Mouse (Mus musculus) MEL (cell line): ENCODE data around the gene Rela. TPM values are rescaled to one million over a fixed set of nuclear protein-coding genes. Genes with fewer than 3 reads are reported as not detected.
A peak's percentile ranks its signal among the peaks of the same experiment; 100 is the strongest.

ENCODE experiments used
- DNase-seq: peaks from one replicate; pipeline ENCODE4 v3.0.0; 2011; ENCODE audit warnings: low read depth, low spot score
- H3K27ac ChIP-seq: 2 replicates; pipeline ENCODE4 v1.5.1; 2012; ENCODE audit warnings: low read depth, mild to moderate bottlenecking, control low read depth, low read length, moderate library complexity; ENCODE audit not compliant: control insufficient read depth
- H3K27me3 ChIP-seq, 2 experiments: fragments of 150-350 bp in 1 of 2; sonication (generic) in 1 of 2; 2 replicates each; pipeline ENCODE4 v1.6.1; 2012; ENCODE audit warnings: low read length in 2 of 2, mild to moderate bottlenecking in 2 of 2, improper control_type of control experiment in 1 of 2, moderate library complexity in 1 of 2; ENCODE audit not compliant: insufficient read depth in 2 of 2, control insufficient read depth in 1 of 2
- H3K36me3 ChIP-seq, 2 experiments: 2 replicates each; pipeline ENCODE4 v1.6.1; 2012 to 2014; ENCODE audit warnings: low read length in 2 of 2, improper control_type of control experiment in 1 of 2, inconsistent platforms in 1 of 2, mild to moderate bottlenecking in 1 of 2; ENCODE audit not compliant: insufficient read depth in 2 of 2, control insufficient read depth in 1 of 2
- H3K4me1 ChIP-seq, 2 experiments: fragments of 150-350 bp in 1 of 2; sonication (generic) in 1 of 2; 2 replicates each; pipeline ENCODE4 v1.6.1; 2012; ENCODE audit warnings: low read length in 2 of 2, improper control_type of control experiment in 1 of 2, mild to moderate bottlenecking in 1 of 2; ENCODE audit not compliant: insufficient read depth in 2 of 2, control insufficient read depth in 1 of 2
- H3K4me3 ChIP-seq, 2 experiments: fragments of 150-350 bp in 1 of 2; sonication (generic) in 1 of 2; 2 replicates each; pipeline ENCODE4 v1.5.1; 2012; ENCODE audit warnings: low read depth in 2 of 2, low read length in 2 of 2, mild to moderate bottlenecking in 2 of 2, moderate library complexity in 2 of 2, control low read depth in 1 of 2, improper control_type of control experiment in 1 of 2; ENCODE audit not compliant: control insufficient read depth in 1 of 2, insufficient read depth in 1 of 2
- H3K79me2 ChIP-seq: 2 replicates; pipeline ENCODE4 v1.6.1; 2012; ENCODE audit warnings: mild to moderate bottlenecking, low read length, moderate library complexity; ENCODE audit not compliant: control insufficient read depth, poor library complexity, insufficient read depth
- H3K9ac ChIP-seq: 2 replicates; pipeline ENCODE4 v1.6.1; 2012; ENCODE audit warnings: low read depth, mild to moderate bottlenecking, control low read depth, low read length, moderate library complexity; ENCODE audit not compliant: control insufficient read depth, poor library complexity, severe bottlenecking
- H3K9me3 ChIP-seq: fragments of 150-350 bp; sonication (generic); replicated peaks from 2 replicates; pipeline ENCODE4 v1.6.1; 2012; ENCODE audit warnings: mild to moderate bottlenecking, low read length, improper control_type of control experiment, moderate library complexity; ENCODE audit not compliant: insufficient read depth
- CHD1 ChIP-seq: IDR thresholded peaks from 2 replicates; pipeline ENCODE4 v1.6.1; 2012; ENCODE audit warnings: low read depth, mild to moderate bottlenecking, inconsistent platforms, low read length, improper control_type of control experiment
- CTCF ChIP-seq, 3 experiments: IDR thresholded peaks in 2 of 3; conservative IDR thresholded peaks in 1 of 3; 2 replicates each; pipeline ENCODE4 v1.5.1; 2011 to 2012; ENCODE audit warnings: low read length in 3 of 3, low read depth in 2 of 3, mild to moderate bottlenecking in 2 of 3, improper control_type of control experiment in 1 of 3, inconsistent platforms in 1 of 3, mixed read lengths in 1 of 3, moderate library complexity in 1 of 3; ENCODE audit not compliant: control insufficient read depth in 1 of 3, insufficient read depth in 1 of 3, poor library complexity in 1 of 3, severe bottlenecking in 1 of 3
- E2F4 ChIP-seq: IDR thresholded peaks from 2 replicates; pipeline ENCODE4 v1.6.1; 2011; ENCODE audit warnings: low read depth, low read length, improper control_type of control experiment, borderline replicate concordance
- ELF1 ChIP-seq: IDR thresholded peaks from 2 replicates; pipeline ENCODE4 v1.6.1; 2014; ENCODE audit warnings: low read depth, mild to moderate bottlenecking, inconsistent platforms, low read length, improper control_type of control experiment, moderate library complexity
- ETS1 ChIP-seq: IDR thresholded peaks from 2 replicates; pipeline ENCODE4 v1.6.1; 2012; ENCODE audit warnings: low read depth, mild to moderate bottlenecking, inconsistent platforms, low read length, improper control_type of control experiment, moderate library complexity
- GABPA ChIP-seq: IDR thresholded peaks from 2 replicates; pipeline ENCODE4 v1.6.1; 2012; ENCODE audit warnings: low read depth, mild to moderate bottlenecking, inconsistent platforms, low read length, improper control_type of control experiment, moderate library complexity
- HCFC1 ChIP-seq: IDR thresholded peaks from 2 replicates; pipeline ENCODE4 v1.6.1; 2012; ENCODE audit warnings: low read depth, mild to moderate bottlenecking, inconsistent platforms, low read length, improper control_type of control experiment, moderate library complexity
- JUND ChIP-seq: IDR thresholded peaks from 2 replicates; pipeline ENCODE4 v1.6.1; 2011; ENCODE audit warnings: low read depth, mild to moderate bottlenecking, improper control_type of control experiment, low read length
- KAT2A ChIP-seq: conservative IDR thresholded peaks from 2 replicates; pipeline ENCODE4 v1.6.1; 2012; ENCODE audit warnings: low read depth, low read length, improper control_type of control experiment, inconsistent platforms
- MAZ ChIP-seq: IDR thresholded peaks from 2 replicates; pipeline ENCODE4 v1.6.1; 2012; ENCODE audit warnings: low read depth, mild to moderate bottlenecking, inconsistent platforms, low read length, improper control_type of control experiment
- MEF2A ChIP-seq: IDR thresholded peaks from 2 replicates; pipeline ENCODE4 v1.6.1; 2014; ENCODE audit warnings: low read depth, mild to moderate bottlenecking, inconsistent platforms, low read length, improper control_type of control experiment; ENCODE audit not compliant: poor library complexity, insufficient replicate concordance, severe bottlenecking; ENCODE audit errors: extremely low read depth
- MYB ChIP-seq: IDR thresholded peaks from 2 replicates; pipeline ENCODE4 v1.6.1; 2011; ENCODE audit warnings: mild to moderate bottlenecking, low read depth, low read length, improper control_type of control experiment
- MYC ChIP-seq: IDR thresholded peaks from 2 replicates; pipeline ENCODE4 v1.6.1; 2011; ENCODE audit warnings: low read depth, mild to moderate bottlenecking, low read length, improper control_type of control experiment, moderate library complexity
- NELFE ChIP-seq: IDR thresholded peaks from 2 replicates; pipeline ENCODE4 v1.6.1; 2011; ENCODE audit warnings: low read depth, low read length, improper control_type of control experiment
- NRF1 ChIP-seq: IDR thresholded peaks from 2 replicates; pipeline ENCODE4 v1.6.1; 2014; ENCODE audit warnings: low read depth, mild to moderate bottlenecking, inconsistent platforms, low read length, improper control_type of control experiment, moderate library complexity; ENCODE audit not compliant: poor library complexity, insufficient read depth, severe bottlenecking
- POLR2A ChIP-seq, 2 experiments: IDR thresholded peaks; 2 replicates each; pipeline ENCODE4 v1.6.1; 2011 to 2012; ENCODE audit warnings: low read length in 2 of 2, mild to moderate bottlenecking in 2 of 2, control low read depth in 1 of 2, improper control_type of control experiment in 1 of 2, low read depth in 1 of 2, moderate library complexity in 1 of 2; ENCODE audit not compliant: control insufficient read depth in 1 of 2, insufficient read depth in 1 of 2, poor library complexity in 1 of 2
- POLR2AphosphoS2 ChIP-seq: IDR thresholded peaks from 2 replicates; pipeline ENCODE4 v1.6.1; 2011; ENCODE audit warnings: low read length, improper control_type of control experiment
- RAD21 ChIP-seq: IDR thresholded peaks from 2 replicates; pipeline ENCODE4 v1.6.1; 2011; ENCODE audit warnings: mild to moderate bottlenecking, low read depth, low read length, improper control_type of control experiment
- RCOR1 ChIP-seq: IDR thresholded peaks from 2 replicates; pipeline ENCODE4 v1.6.1; 2012; ENCODE audit warnings: low read depth, mild to moderate bottlenecking, inconsistent platforms, low read length, improper control_type of control experiment
- SMC3 ChIP-seq: IDR thresholded peaks from 2 replicates; pipeline ENCODE4 v1.6.1; 2011; ENCODE audit warnings: low read depth, low read length, improper control_type of control experiment
- TBP ChIP-seq: IDR thresholded peaks from 2 replicates; pipeline ENCODE4 v1.8.0; 2011; ENCODE audit warnings: low read depth, low read length, improper control_type of control experiment
- UBTF ChIP-seq: IDR thresholded peaks from 2 replicates; pipeline ENCODE4 v1.6.1; 2012; ENCODE audit warnings: low read depth, mild to moderate bottlenecking, inconsistent platforms, low read length, improper control_type of control experiment, moderate library complexity, borderline replicate concordance; ENCODE audit not compliant: insufficient read depth
- USF1 ChIP-seq: IDR thresholded peaks from 2 replicates; pipeline ENCODE4 v1.6.1; 2014; ENCODE audit warnings: low read depth, mild to moderate bottlenecking, inconsistent platforms, low read length, improper control_type of control experiment, moderate library complexity
- ZC3H11A ChIP-seq: IDR thresholded peaks from 2 replicates; pipeline ENCODE4 v1.6.1; 2012; ENCODE audit warnings: low read depth, mild to moderate bottlenecking, inconsistent platforms, low read length, improper control_type of control experiment
- ZKSCAN1 ChIP-seq: IDR thresholded peaks from 2 replicates; pipeline ENCODE4 v1.6.1; 2012; ENCODE audit warnings: low read depth, mild to moderate bottlenecking, inconsistent platforms, low read length, improper control_type of control experiment, moderate library complexity
- ZMIZ1 ChIP-seq: IDR thresholded peaks from 2 replicates; pipeline ENCODE4 v1.6.1; 2012; ENCODE audit warnings: low read depth, mild to moderate bottlenecking, inconsistent platforms, low read length, improper control_type of control experiment, moderate library complexity
- ZNF384 ChIP-seq: IDR thresholded peaks from 2 replicates; pipeline ENCODE4 v1.6.1; 2012; ENCODE audit warnings: low read depth, mild to moderate bottlenecking, inconsistent platforms, low read length, improper control_type of control experiment
- polyA plus RNA-seq, 2 experiments: library from polyadenylated mRNA; stranded (reverse) in 1 of 2; unstranded in 1 of 2; fragments of >175 nt in 1 of 2; fragments of >200 nt in 1 of 2; gene quantifications; 2 replicates each; pipeline versions ENCODE4 v1.2.1 to v1.2.4; 2012; ENCODE audit warnings: low replicate concordance in 2 of 2, low read depth in 1 of 2; ENCODE audit not compliant: insufficient read length in 2 of 2, insufficient read depth in 1 of 2, missing spikeins in 1 of 2
- total RNA-seq: library from RNA; depleted of rRNA; stranded (reverse); fragments of 300-350 nt; gene quantifications from 2 replicates; pipeline ENCODE4 v1.2.3, GENCODE M21; 2012

Rela gene
- total and polyA plus RNA-seq, 3 experiments = 16.4 to 61.7 TPM; not detected in 1

GRCm38 (mm10) chr19:5589159-5589558 is 48.1 kb upstream of the Rela start:
- H3K4me1 ChIP-seq = no peaks in the 10 kb centered on the region
- no peaks in the 10 kb centered on the region for H3K79me2 ChIP-seq
- H3K9me3 ChIP-seq = no peaks in the 10 kb centered on the region
- no peak overlapping the region for H3K9ac ChIP-seq
- peaks cover 0 to 7% of the 10 kb centered on the region in 2 experiments; a peak in 1 of 4 replicates for H3K27me3 ChIP-seq
- no peak overlapping the region for H3K27ac ChIP-seq
- TF ChIP-seq ELF1 (no peak), POLR2AphosphoS2 (no peak), JUND (no peak), KAT2A (no peak), UBTF (no peak), NELFE (no peak), E2F4 (no peak), ETS1 (no peak), MEF2A (no peak), TBP (no peak), MAZ (no peak), CHD1 (no peak), ZKSCAN1 (no peak), HCFC1 (no peak), ZMIZ1 (no peak), GABPA (no peak), CTCF (IDR thresholded peaks at IDR 0.05 in 2 of 3, conservative IDR thresholded peaks at IDR 0.05 in 1 of 3; ENCODE audit: control insufficient read depth in 1 of 3, insufficient read depth in 1 of 3, low read depth in 2 of 3, low read length in 3 of 3, poor library complexity in 1 of 3, severe bottlenecking in 1 of 3) (peak; percentile 14 to 65 (median 59); a peak in 5 of 6 replicates), NRF1 (no peak), ZNF384 (no peak), RAD21 (peak; percentile 62), ZC3H11A (peak; percentile 40; the same call in 1 of the 2 replicates), MYC (no peak), POLR2A (IDR thresholded peaks at IDR 0.05; ENCODE audit: control insufficient read depth in 1 of 2, insufficient read depth in 1 of 2, low read depth in 1 of 2, low read length in 2 of 2, poor library complexity in 1 of 2) (no peak), USF1 (no peak), RCOR1 (no peak), MYB (no peak), SMC3 (peak; percentile 74)
- no peaks in the 10 kb centered on the region for H3K36me3 ChIP-seq
- peak; percentile 43 for DNase-seq
- H3K4me3 ChIP-seq = no peak overlapping the region
